Mouse (Mus musculus): Measurements from ENCODE around the gene Ubl5.

DNA sequence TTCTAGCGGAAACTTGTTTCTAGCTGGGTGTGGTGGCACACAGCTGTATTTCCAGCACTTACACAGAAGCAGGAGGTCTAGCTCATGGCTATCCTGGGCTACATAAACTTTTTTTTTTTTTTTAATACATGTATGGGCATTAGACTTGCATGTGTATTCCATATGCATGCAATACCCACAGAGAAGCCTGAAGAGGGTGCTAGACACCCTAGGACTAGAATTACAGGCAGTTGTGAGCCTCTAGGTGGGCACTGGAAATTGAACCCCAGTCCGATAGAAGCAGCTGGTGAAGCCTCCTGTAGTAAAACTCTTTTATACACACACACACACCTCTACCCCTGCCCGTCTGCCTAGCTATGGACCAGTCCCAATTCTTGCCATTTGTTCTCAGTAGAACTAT, 11.2 kb downstream of the Ubl5 start:
- no peak for TF ChIP-seq CTCF (IDR thresholded peaks at IDR 0.05; ENCODE audit: extremely low read depth, insufficient read length, insufficient replicate concordance, low read depth, low read length)
- no peak for TF ChIP-seq POLR2A (IDR thresholded peaks at IDR 0.05; ENCODE audit: low read depth, low read length)

Measured in small intestine, adult 2 months (tissue).